Mouse (Mus musculus): ENCODE data around the gene Nadk.

The Nadk gene

GRCm38 (mm10) chr4:155601997-155602456 is 39.8 kb downstream of the Nadk start:
- no peak for DNase-seq (ENCODE audit: inconsistent ontology term)

DNA sequence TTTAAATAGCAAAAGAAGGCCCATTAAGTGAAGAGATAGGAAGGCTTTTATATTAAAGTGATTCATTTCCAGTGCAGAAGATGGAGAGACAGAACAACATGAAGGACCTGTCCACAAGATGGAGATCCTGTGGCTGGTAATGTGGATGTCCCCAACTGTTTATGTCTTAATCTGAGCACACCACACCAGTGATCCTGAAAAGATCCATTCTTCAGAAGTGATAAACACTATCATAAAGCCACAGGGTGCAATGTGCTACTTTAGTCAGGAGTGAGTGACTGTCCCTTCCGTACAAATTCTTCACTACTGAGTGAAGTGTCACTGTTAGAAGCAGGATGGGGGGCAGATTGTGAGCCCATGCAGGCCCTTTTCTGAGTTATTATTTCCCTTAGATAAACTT is 40.6 kb downstream of the Nadk start:
- no peak for DNase-seq (ENCODE audit: inconsistent ontology term)

GRCm38 (mm10) chr4:155603801-155604200 is 41.6 kb downstream of the Nadk start:
- no peak for DNase-seq (ENCODE audit: inconsistent ontology term)

DNA sequence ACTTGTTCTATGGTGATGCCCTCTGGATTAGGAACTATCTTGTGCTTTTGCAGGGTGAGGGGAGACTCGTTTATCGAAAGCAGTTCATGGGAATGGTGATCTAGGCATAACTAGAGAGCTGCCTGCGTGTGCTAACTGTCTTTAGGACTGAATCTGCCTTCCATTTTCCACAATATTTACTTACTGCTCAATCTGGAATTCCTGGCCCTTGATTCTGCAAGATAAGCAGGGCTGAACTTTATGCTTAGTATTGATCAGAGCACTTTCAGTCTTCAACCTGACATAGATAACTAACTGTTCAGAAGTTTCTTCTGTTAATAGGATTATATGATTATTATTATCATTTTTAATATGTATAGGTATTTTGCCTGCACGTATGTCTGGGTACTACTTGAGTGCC is 43.0 kb downstream of the Nadk start:
- DNase-seq (ENCODE audit: inconsistent ontology term): no peak

- no peak for DNase-seq (ENCODE audit: inconsistent ontology term)
Observed at GRCm38 (mm10) chr4:155606825-155607224, 44.6 kb downstream of the Nadk start.

GRCm38 (mm10) chr4:155611860-155612259 is 49.7 kb downstream of the Nadk start:
- no peak for DNase-seq (ENCODE audit: inconsistent ontology term)

- no peak for DNase-seq (ENCODE audit: inconsistent ontology term)
Observed at GRCm38 (mm10) chr4:155613264-155613663, 51.1 kb downstream of the Nadk start.

DNA sequence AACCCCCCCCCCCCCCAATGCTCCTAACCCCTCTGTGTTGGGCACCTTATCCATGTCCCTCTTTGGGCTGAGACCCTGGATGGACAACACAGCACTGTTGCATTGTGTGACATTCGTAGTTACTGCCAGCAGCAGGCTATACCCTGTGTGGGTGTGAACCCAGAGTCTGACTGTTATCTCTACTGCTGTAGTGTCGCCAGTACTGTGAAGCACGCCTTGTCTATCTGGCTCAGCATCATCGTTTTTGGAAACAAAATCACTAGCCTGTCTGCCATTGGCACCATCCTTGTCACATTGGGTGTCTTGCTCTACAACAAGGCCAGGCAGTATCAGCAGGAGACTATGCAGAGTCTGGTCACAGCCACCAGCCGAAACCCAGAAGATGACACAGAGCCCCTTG is 56.1 kb downstream of the Nadk start:
- DNase-seq (ENCODE audit: inconsistent ontology term): no peak

DNA sequence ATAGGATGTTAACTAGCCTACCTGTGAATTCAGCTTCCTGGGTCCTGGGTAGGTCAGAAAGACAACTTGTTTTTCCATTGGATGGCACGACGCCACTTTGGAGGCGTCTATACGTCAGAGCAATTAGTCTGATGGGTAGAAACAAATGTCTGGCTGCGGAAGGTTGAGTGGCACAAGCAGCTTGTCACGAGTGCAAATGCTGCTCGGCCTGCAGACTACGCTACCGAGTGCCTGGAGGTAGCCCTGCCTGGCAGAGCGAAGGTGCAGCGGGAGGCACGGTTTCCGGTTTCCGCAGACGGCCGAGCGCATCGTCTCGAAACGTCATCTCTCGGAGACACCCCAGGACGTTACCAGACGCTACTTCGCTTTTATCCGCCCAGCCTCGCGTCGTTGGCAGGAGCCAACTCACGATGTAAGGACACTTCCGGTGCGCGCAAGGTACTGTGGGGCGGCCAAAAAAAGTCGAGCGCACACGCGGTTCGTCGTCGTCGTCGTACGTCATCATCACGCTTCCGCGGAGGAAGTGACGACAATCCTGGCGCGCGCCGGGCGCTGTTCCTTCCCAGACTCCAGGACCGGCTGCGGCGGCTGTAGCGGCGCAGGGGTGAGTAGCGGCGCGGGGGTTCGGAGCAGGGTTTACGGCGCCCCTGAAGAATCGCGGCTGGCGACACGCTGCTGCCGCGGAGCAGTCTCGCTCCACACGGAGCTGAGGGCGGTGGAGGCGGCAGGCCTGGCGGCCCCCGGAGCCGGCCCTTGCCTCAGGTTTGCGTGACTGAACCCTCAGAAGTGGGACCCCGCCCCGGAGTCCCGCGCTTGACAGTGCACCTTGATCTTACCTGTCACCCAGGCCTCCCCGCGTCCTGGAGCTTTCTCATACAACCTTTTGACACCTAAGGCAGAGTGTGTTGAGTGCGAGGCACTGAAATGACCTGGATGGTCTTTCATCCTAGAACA is 62.4 kb downstream of the Nadk start, which contains the start of gene Cdk11b:
Cdk11b (plus strand) TSS at position 517 of the 954 bp plus-strand sequence.
- peak; percentile 96 for DNase-seq (ENCODE audit: inconsistent ontology term)

DNA sequence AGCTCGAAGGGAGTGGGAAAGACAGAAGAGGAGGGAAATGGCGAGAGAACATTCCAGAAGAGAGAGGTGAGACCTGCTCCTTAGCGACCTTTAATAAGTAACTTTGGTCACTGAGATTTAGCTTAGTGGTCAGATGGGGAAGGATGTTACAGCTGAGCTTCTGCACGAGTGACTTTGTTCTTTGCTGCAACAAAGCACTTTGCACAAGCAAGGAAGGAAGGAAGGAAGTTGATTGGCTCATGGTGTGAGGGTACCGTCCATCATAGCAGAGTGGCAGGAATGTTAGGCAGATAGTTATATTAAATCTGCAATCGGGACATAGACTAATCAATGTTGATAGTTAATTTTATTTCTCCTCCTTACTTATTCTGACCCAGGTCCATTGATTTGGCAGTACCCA is 68.1 kb downstream of the Nadk start:
- no peak for DNase-seq (ENCODE audit: inconsistent ontology term)

DNA sequence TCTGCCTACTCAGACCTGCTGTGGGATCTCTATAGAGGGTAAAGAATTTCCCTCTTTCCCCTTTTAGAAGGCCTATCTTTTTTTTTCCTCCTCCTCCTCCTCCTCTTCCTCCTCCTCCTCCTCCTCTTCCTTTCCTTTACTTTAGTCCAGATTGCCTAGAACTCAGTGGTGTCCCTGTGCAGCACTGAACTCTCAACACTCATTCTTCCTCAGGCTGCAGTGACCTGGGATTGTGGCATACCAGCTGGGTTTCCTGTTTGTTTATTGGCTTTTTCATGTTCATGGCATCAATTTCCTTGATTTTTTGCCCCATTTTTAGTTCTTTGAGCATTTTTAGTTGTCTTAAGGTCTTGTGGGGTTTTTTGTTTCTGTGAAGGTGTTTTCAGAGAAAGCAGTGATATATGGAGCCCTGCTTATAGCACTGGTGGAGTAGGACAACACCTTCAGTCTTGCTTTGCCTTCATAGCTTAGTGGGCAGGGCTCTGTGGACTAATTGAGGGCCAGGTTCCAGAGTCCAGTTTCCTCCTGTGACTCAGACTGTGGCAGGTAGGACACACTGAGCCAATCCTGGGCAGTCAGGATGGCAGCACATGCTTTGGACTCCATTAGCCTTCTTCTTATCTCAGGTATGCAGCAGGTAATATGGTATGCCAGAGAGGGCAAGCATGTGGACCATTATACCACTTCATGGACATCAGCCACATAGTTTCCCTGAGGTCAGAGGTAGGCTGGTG is 73.8 kb downstream of the Nadk start:
- DNase-seq (ENCODE audit: inconsistent ontology term): no peak

Measured in Muller cell, postnatal 12 days (primary cell).